Mouse (Mus musculus): ENCODE measurements around the gene A1bg.

A1bg gene

GRCm38 (mm10) chr15:60922912-60923311 is at the start of gene A1bg:
A1bg (minus strand) TSS chr15:60923012.
- DNase-seq (ENCODE audit: low spot score), result no peak

GRCm38 (mm10) chr15:60968549-60968861 is 45.7 kb upstream of the A1bg start:
- DNase-seq (ENCODE audit: low spot score), result no peak

GRCm38 (mm10) chr15:60967841-60968548 is 45.2 kb upstream of the A1bg start:
- no peak for DNase-seq (ENCODE audit: low spot score)

GRCm38 (mm10) chr15:60925686-60926085 is 2.9 kb upstream of the A1bg start:
- no peak for DNase-seq (ENCODE audit: low spot score)

GRCm38 (mm10) chr15:60903763-60904697 is 18.8 kb downstream of the A1bg start:
- no peak for DNase-seq (ENCODE audit: low spot score)

GRCm38 (mm10) chr15:60898187-60898965 is 24.4 kb downstream of the A1bg start:
- no peak for DNase-seq (ENCODE audit: low spot score)

GRCm38 (mm10) chr15:60896040-60896439 is 26.8 kb downstream of the A1bg start:
- DNase-seq (ENCODE audit: low spot score), result no peak

GRCm38 (mm10) chr15:60892976-60893463 is 29.8 kb downstream of the A1bg start:
- no peak for DNase-seq (ENCODE audit: low spot score)

- DNase-seq (ENCODE audit: low spot score), result no peak
These were observed 34.1 kb downstream of the A1bg start for GRCm38 (mm10) chr15:60888724-60889123.

GRCm38 (mm10) chr15:60875721-60876120 is 47.1 kb downstream of the A1bg start:
- DNase-seq (ENCODE audit: low spot score), result no peak

GRCm38 (mm10) chr15:60862417-60862816 is 60.4 kb downstream of the A1bg start:
- DNase-seq (ENCODE audit: low spot score), result no peak

- no peak for DNase-seq (ENCODE audit: low spot score)
These were observed 67.7 kb downstream of the A1bg start for GRCm38 (mm10) chr15:60855112-60855511.

- no peak for DNase-seq (ENCODE audit: low spot score)
These were observed 68.7 kb downstream of the A1bg start for GRCm38 (mm10) chr15:60854151-60854550.

GRCm38 (mm10) chr15:60853231-60853999 is 69.4 kb downstream of the A1bg start, which contains the start of gene Fam84b:
Fam84b (minus strand) TSS chr15:60853778.
- peak; percentile 69 for DNase-seq (ENCODE audit: low spot score)

- no peak for DNase-seq (ENCODE audit: low spot score)
These were observed 74.2 kb downstream of the A1bg start for GRCm38 (mm10) chr15:60848630-60849029.

Measured in c-Kit-positive CD71-positive TER-119-positive erythroid progenitor cells, embryonic 14.5 days (primary cell).